Mouse (Mus musculus): ENCODE data around the gene Abcc2. TPM values are rescaled to one million over a fixed set of nuclear protein-coding genes. Genes with fewer than 3 reads are reported as not detected.

Gene Abcc2
- polyA plus RNA-seq, 1 experiment from 2014 or later, result 0.08 TPM

GRCm38 (mm10) chr19:43762410-43762809 lies 19.6 kb upstream of the Abcc2 start:
- no peaks in the 10 kb centered on the region for H3K4me1 ChIP-seq
- no peaks in the 10 kb centered on the region for H3K36me3 ChIP-seq
- H3K4me2 ChIP-seq (replicated peaks), result no peak overlapping the region
- no peaks in the 10 kb centered on the region for H3K27me3 ChIP-seq
- H3K27ac ChIP-seq, result no peak overlapping the region
- ATAC-seq (ENCODE audit: insufficient number of reproducible peaks, insufficient read depth, low FRiP score, low TSS enrichment), result no peak
- no peak overlapping the region for H3K4me3 ChIP-seq
- no peaks in the 10 kb centered on the region for H3K9me3 ChIP-seq
- H3K9ac ChIP-seq, result no peak overlapping the region
- WGBS, result 72% methylated on average over 2 of the region's 2 CpGs

DNA sequence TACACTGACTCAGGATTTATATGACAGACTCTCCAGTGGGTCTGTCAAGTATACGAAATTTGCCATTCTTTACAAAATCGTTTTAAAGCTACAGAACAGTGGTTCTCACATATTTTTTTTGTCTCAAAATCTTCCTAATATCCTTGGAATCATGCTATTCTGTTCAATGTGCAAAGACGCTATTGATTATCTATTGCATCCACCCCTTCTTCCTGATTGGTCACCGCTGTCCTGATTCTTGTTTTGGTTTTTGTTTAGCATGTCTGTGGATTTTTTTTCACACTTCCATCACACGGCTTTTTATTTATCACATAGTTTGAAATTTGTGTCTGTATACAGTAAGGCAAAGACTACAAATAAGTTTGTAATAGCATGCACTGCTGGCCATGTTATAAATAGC lies 15.5 kb upstream of the Abcc2 start:
- no peak overlapping the region for H3K4me3 ChIP-seq
- H3K4me1 ChIP-seq, result no peaks in the 10 kb centered on the region
- 86% methylated on average over 5 of the region's 5 CpGs for WGBS
- ATAC-seq (ENCODE audit: insufficient number of reproducible peaks, insufficient read depth, low FRiP score, low TSS enrichment), result no peak
- no peaks in the 10 kb centered on the region for H3K9me3 ChIP-seq
- H3K4me2 ChIP-seq (replicated peaks), result no peak overlapping the region
- no peaks in the 10 kb centered on the region for H3K27me3 ChIP-seq
- H3K9ac ChIP-seq, result no peak overlapping the region
- H3K36me3 ChIP-seq, result no peaks in the 10 kb centered on the region
- H3K27ac ChIP-seq, result no peak overlapping the region

GRCm38 (mm10) chr19:43767549-43768322 lies 14.3 kb upstream of the Abcc2 start:
- H3K9me3 ChIP-seq, result no peaks in the 10 kb centered on the region
- no peak overlapping the region for H3K4me3 ChIP-seq
- H3K4me1 ChIP-seq, result no peaks in the 10 kb centered on the region
- no peak overlapping the region for H3K27ac ChIP-seq
- H3K9ac ChIP-seq, result no peak overlapping the region
- no peaks in the 10 kb centered on the region for H3K36me3 ChIP-seq
- H3K4me2 ChIP-seq (replicated peaks), result no peak overlapping the region
- WGBS, result 81% methylated on average over 9 of the region's 9 CpGs
- H3K27me3 ChIP-seq, result no peaks in the 10 kb centered on the region
- ATAC-seq (ENCODE audit: insufficient number of reproducible peaks, insufficient read depth, low FRiP score, low TSS enrichment), result no peak

DNA sequence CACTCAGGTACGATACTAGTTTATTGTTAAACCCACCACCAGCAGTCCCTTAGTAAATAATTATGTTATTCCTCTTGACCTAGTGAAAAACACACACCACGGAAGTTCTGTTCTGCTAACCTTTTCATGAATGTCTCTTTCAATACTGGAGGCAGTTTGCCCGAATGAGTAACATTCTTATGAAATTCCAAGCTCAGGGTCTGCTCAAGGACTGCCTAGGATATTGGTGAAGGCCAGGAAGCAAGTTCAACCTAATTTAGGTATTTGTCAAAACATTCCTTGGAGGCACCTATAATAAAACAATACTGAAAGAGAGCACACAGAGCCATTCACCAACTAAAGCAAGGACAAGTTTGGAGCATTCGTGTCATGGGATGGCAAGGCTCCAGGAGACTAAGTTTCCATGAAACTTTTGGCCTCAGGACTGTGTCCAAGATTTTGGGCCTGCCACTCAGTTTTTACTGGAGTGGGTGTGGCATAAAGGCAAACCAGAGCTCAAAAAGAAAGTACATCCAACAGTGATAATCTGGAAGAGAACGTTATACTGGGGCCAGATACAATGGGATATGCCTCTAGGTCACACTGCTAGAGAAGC lies 12.5 kb upstream of the Abcc2 start:
- 79% methylated on average over 5 of the region's 5 CpGs for WGBS
- H3K9ac ChIP-seq, result no peak overlapping the region
- H3K4me3 ChIP-seq, result no peak overlapping the region
- no peaks in the 10 kb centered on the region for H3K9me3 ChIP-seq
- no peak for ATAC-seq (ENCODE audit: insufficient number of reproducible peaks, insufficient read depth, low FRiP score, low TSS enrichment)
- H3K27ac ChIP-seq, result no peak overlapping the region
- H3K4me1 ChIP-seq, result no peaks in the 10 kb centered on the region
- no peak overlapping the region for H3K4me2 ChIP-seq (replicated peaks)
- no peaks in the 10 kb centered on the region for H3K27me3 ChIP-seq
- no peaks in the 10 kb centered on the region for H3K36me3 ChIP-seq

DNA sequence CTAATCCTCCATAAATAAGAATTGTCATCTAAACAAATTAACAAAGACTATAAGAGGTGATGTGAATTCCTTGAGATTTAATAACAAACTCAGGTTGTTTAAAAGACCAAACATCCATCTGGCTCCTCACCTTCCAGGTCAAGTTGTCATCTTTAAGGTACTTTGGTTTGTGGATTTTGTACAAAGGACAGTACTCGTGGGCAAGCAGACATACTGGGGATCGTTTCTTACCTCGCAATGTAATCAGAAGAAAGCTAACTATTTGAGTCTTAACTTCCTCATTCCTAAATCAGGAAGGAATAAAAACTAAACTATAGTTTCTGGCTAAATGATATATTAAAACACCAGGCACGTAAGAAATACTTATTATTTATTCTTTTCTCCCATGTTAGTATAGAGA lies 11.4 kb upstream of the Abcc2 start:
- WGBS, result 86% methylated on average over 4 of the region's 4 CpGs

GRCm38 (mm10) chr19:43771499-43771969 lies 10.5 kb upstream of the Abcc2 start:
- no peaks in the 10 kb centered on the region for H3K27me3 ChIP-seq
- ATAC-seq (ENCODE audit: insufficient number of reproducible peaks, insufficient read depth, low FRiP score, low TSS enrichment), result no peak
- no peaks in the 10 kb centered on the region for H3K9me3 ChIP-seq
- H3K4me3 ChIP-seq, result no peak overlapping the region
- H3K36me3 ChIP-seq, result no peaks in the 10 kb centered on the region
- no peaks in the 10 kb centered on the region for H3K4me1 ChIP-seq
- no peak overlapping the region for H3K9ac ChIP-seq
- no peak overlapping the region for H3K4me2 ChIP-seq (replicated peaks)
- H3K27ac ChIP-seq, result no peak overlapping the region
- WGBS, result 86% methylated on average over 5 of the region's 5 CpGs

More for the DNA sequence above, 11.4 kb upstream of the Abcc2 start:
- no peak for ATAC-seq (ENCODE audit: insufficient number of reproducible peaks, insufficient read depth, low FRiP score, low TSS enrichment)
- H3K9me3 ChIP-seq, result no peaks in the 10 kb centered on the region
- no peak overlapping the region for H3K27ac ChIP-seq
- H3K4me3 ChIP-seq, result no peak overlapping the region
- no peaks in the 10 kb centered on the region for H3K27me3 ChIP-seq
- H3K4me2 ChIP-seq (replicated peaks), result no peak overlapping the region
- H3K9ac ChIP-seq, result no peak overlapping the region
- H3K36me3 ChIP-seq, result no peaks in the 10 kb centered on the region
- no peaks in the 10 kb centered on the region for H3K4me1 ChIP-seq

DNA sequence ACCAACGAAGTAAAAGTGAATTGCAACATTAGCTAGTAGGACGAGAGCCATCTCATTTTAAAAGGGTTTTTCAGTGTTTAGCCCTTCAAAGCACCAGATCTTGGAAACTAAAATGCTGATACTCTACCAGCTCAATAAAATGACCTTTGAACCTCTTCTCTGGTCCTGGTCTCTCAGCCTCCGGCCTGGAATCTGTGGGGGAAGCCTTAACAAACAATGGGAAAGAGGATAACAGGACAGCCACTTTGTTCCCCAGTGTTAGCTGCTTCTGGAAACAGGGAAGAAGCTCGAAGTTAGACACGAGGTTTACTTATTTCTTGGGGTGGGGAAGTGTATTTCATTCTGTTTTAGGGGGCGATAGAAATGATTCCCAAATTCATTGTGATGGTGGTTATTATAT lies 9.7 kb upstream of the Abcc2 start:
- H3K27me3 ChIP-seq, result no peaks in the 10 kb centered on the region
- no peak overlapping the region for H3K27ac ChIP-seq
- H3K4me3 ChIP-seq, result no peak overlapping the region
- H3K4me1 ChIP-seq, result no peaks in the 10 kb centered on the region
- H3K9me3 ChIP-seq, result no peaks in the 10 kb centered on the region
- no peak overlapping the region for H3K9ac ChIP-seq
- WGBS, result 68% methylated on average over 6 of the region's 6 CpGs
- no peak overlapping the region for H3K4me2 ChIP-seq (replicated peaks)
- ATAC-seq (ENCODE audit: insufficient number of reproducible peaks, insufficient read depth, low FRiP score, low TSS enrichment), result no peak
- H3K36me3 ChIP-seq, result no peaks in the 10 kb centered on the region

GRCm38 (mm10) chr19:43775433-43775832 lies 6.6 kb upstream of the Abcc2 start:
- Histone ChIP-seq H3K4me1 (no peaks in the 10 kb centered on the region), H3K27me3 (no peaks in the 10 kb centered on the region), H3K9me3 (no peaks in the 10 kb centered on the region), H3K4me3 (no peak overlapping the region), H3K27ac (no peak overlapping the region), H3K36me3 (no peaks in the 10 kb centered on the region), H3K9ac (no peak overlapping the region), H3K4me2 (replicated peaks) (no peak overlapping the region)
- 80% methylated on average over 10 of the region's 10 CpGs for WGBS
- ATAC-seq (ENCODE audit: insufficient number of reproducible peaks, insufficient read depth, low FRiP score, low TSS enrichment), result no peak

DNA sequence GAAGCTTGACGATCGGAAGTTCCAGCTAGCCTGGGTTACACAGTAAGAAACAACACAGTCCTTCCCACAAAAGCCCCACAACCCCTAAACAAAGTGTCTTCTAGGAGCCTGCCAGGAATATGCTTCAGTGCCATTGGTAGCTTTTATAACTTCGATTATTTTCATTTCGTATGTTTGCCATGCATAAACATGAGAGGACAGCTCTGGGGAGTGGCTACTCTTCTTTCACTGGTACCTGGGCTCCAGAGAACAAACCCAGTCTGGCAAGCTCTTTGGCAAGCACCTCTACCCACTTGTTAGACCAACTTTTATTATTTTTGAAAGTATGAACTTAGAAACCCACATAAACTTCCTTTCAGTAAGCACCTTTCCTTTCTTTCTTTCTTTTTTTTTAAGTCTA lies 5.4 kb upstream of the Abcc2 start:
- H3K9ac ChIP-seq, result no peak overlapping the region
- no peaks in the 10 kb centered on the region for H3K4me1 ChIP-seq
- no peak overlapping the region for H3K4me3 ChIP-seq
- H3K27me3 ChIP-seq, result no peaks in the 10 kb centered on the region
- no peak for ATAC-seq (ENCODE audit: insufficient number of reproducible peaks, insufficient read depth, low FRiP score, low TSS enrichment)
- no peak overlapping the region for H3K4me2 ChIP-seq (replicated peaks)
- no peaks in the 10 kb centered on the region for H3K36me3 ChIP-seq
- WGBS, result 80% methylated on average over 4 of the region's 4 CpGs
- H3K9me3 ChIP-seq, result no peaks in the 10 kb centered on the region
- H3K27ac ChIP-seq, result no peak overlapping the region

GRCm38 (mm10) chr19:43777308-43777707 lies 4.7 kb upstream of the Abcc2 start:
- Histone ChIP-seq H3K36me3 (no peaks in the 10 kb centered on the region), H3K27me3 (no peaks in the 10 kb centered on the region), H3K4me2 (replicated peaks) (no peak overlapping the region), H3K4me1 (no peaks in the 10 kb centered on the region), H3K27ac (no peak overlapping the region), H3K4me3 (no peak overlapping the region), H3K9ac (no peak overlapping the region), H3K9me3 (no peaks in the 10 kb centered on the region)
- 70% methylated on average over 2 of the region's 2 CpGs for WGBS
- no peak for ATAC-seq (ENCODE audit: insufficient number of reproducible peaks, insufficient read depth, low FRiP score, low TSS enrichment)

DNA sequence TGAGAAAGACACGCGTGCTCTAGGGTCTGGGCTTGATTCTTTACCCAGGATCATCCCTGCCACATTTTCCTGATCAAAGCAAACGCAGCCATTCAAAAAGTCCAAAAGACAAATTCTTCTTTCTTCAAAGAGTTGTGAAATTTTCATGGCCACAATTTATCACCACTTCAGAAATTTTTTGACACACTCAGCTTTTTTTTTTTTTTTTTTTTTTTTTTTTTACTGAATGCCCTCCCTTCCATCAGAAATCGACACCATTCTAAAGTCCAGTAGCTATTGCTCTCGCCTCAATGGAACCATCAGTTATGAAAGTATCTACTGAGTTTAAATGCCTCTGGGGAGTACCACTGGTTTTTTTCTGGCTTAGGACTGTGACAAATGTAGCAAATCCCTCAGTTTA lies 1.6 kb upstream of the Abcc2 start:
- Histone ChIP-seq H3K4me3 (no peak overlapping the region), H3K4me2 (replicated peaks) (no peak overlapping the region), H3K9me3 (no peaks in the 10 kb centered on the region), H3K27me3 (no peaks in the 10 kb centered on the region), H3K27ac (no peak overlapping the region), H3K36me3 (no peaks in the 10 kb centered on the region), H3K4me1 (no peaks in the 10 kb centered on the region), H3K9ac (no peak overlapping the region)
- 75% methylated on average over 5 of the region's 5 CpGs for WGBS
- ATAC-seq (ENCODE audit: insufficient number of reproducible peaks, insufficient read depth, low FRiP score, low TSS enrichment), result no peak

- H3K4me2 ChIP-seq (replicated peaks), result no peak overlapping the region
- no peak for ATAC-seq (ENCODE audit: insufficient number of reproducible peaks, insufficient read depth, low FRiP score, low TSS enrichment)
- no peaks in the 10 kb centered on the region for H3K36me3 ChIP-seq
- WGBS, result 83% methylated on average over 8 of the region's 8 CpGs
- no peak overlapping the region for H3K4me3 ChIP-seq
- H3K9ac ChIP-seq, result no peak overlapping the region
- no peaks in the 10 kb centered on the region for H3K9me3 ChIP-seq
- H3K4me1 ChIP-seq, result no peaks in the 10 kb centered on the region
- H3K27ac ChIP-seq, result no peak overlapping the region
- H3K27me3 ChIP-seq, result no peaks in the 10 kb centered on the region
Observed at GRCm38 (mm10) chr19:43784761-43785160, 2.8 kb downstream of the Abcc2 start.

Measured in embryonic facial prominence, embryonic 12.5 days (tissue).